Mouse (Mus musculus) liver, embryonic 14.5 days (tissue): ENCODE data around the gene Sidt2.

Experiments
- CTCF ChIP-seq: IDR thresholded peaks from 2 replicates; pipeline ENCODE4 v1.5.1; 2016; ENCODE audit warnings: antibody characterized with exemption, low read depth, control low read depth
- EP300 ChIP-seq: IDR thresholded peaks from 2 replicates; pipeline ENCODE4 v1.6.1; 2016; ENCODE audit warnings: antibody characterized with exemption, low read depth

DNA sequence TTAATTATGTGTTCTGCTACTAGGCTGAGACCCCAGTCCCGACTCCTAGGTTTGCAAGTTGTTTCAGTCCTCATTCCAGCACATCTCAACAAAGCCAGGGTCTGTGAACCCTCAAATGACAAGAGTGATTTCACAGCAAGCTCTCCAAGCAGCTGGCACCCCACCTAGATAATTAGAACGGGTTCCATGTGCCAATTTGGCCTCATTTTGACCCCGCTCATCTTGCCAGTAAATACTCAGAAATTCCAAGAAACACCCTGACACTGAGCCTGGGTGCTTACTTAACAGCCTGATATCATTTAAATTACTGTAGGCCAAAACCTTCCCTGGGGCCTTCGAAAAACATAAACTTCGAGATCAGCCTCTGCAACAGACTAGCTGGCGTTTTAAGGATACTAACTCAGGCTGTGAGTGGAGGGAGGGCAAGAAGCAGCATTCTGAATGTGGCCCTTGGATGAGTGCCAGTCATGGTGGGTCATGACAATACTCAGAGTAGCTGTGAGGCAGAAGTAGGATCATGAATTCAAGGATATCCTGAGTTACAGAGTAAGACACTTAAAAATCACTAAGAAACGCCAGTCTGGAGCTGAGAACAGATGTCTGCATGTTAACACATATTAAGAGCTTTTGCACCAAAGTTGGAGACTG lies 3.1 kb upstream of the Sidt2 start:
- TF ChIP-seq EP300 (no peak), CTCF (no peak)
